Mouse (Mus musculus): ENCODE data around the gene Scamp1. TPM values are rescaled to one million over a fixed set of nuclear protein-coding genes. Genes with fewer than 3 reads are reported as not detected.

Scamp1 gene
- polyA plus RNA-seq (2017; shearing (Covaris generic)): 6.5 TPM

DNA sequence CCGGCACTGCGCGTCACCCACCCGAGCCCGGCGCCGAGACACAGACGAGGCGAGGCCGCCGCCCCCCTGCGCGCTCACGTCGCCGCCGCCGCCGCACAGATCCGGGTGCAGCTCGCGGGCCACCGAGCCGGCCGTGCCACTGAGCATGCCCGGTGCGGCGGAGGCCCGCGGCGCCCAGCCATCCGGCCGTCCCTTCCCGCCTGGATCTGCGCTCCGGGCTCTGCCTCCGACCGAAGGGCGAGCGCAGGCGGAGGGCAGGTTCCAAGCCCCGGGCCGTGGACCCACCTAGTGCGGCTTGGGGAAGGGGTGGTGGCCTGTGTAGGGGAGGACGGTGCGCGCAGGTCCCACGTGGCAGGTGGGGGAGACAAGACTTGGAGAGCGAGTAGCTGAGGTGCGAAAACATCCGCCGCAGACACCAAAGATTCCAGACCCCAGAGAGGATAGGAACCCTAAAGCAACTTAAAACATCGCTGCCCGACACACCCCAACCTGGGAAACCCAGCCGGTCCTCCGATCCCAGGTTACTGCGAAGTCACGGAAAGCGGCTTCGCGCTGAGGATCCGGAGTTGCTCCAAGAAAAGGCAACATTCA, at the start of gene Scamp1:
Gene Scamp1, minus strand, starts transcription at position 577 of the 591 bp plus-strand sequence.

Other genes with a start within 250 kb of the Scamp1 start
- gene Lhfpl2, start 228.1 kb downstream of the Scamp1 start, polyA plus RNA-seq (2017; shearing (Covaris generic)): 0.16 TPM
- 86.4 TPM for gene Ap3b1, start 73.1 kb upstream of the Scamp1 start, polyA plus RNA-seq (2017; shearing (Covaris generic))

Measured in CD4-positive, CD25-positive, alpha-beta regulatory T cell (primary cell).